Mouse (Mus musculus): Measurements from ENCODE around the gene Ncs1. TPM values are rescaled to one million over a fixed set of nuclear protein-coding genes. Genes with fewer than 3 reads are reported as not detected.

The Ncs1 gene
- polyA plus RNA-seq, 1 experiment from 2014 or later: 43.2 TPM

- 42% methylated on average over 10 of the region's 10 CpGs for WGBS
- H3K9ac ChIP-seq: no peak overlapping the region
- peaks cover 6% of the 10 kb centered on the region; the same call in 1 of the 2 replicates for H3K36me3 ChIP-seq
- no peak overlapping the region for H3K4me3 ChIP-seq (replicated peaks)
- no peak for ATAC-seq (replicated peaks; ENCODE audit: low FRiP score)
- no peaks in the 10 kb centered on the region for H3K27me3 ChIP-seq
- peaks cover 82% of the 10 kb centered on the region for H3K4me1 ChIP-seq
- no peak overlapping the region for H3K4me2 ChIP-seq
- H3K9me3 ChIP-seq (replicated peaks): no peaks in the 10 kb centered on the region
- H3K27ac ChIP-seq: peak overlapping the region; percentile 91
These were observed 18.2 kb downstream of the Ncs1 start for GRCm38 (mm10) chr2:31263746-31264378.

DNA sequence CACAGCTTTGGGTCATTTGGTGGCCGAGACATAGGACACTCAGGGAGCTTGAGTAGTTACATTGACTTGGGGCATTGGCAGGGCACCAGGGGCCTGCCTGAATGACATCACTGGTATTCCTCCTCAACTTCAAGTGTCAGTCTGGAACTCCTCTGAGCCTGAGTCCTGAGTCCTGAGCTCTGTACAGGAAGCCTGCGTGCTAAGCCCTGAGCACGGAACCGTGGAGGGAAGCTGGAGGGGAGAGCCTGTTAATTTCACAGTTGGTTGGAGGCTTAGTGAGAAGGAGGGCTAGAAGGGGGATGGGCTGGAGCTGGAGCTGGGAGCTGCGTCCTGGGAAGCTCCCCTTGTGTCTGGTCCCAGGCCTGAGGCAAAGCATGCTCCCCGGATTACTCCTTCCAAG, 21.8 kb downstream of the Ncs1 start:
- peaks cover 73% of the 10 kb centered on the region for H3K4me1 ChIP-seq
- H3K9me3 ChIP-seq (replicated peaks): no peaks in the 10 kb centered on the region
- no peak overlapping the region for H3K4me3 ChIP-seq (replicated peaks)
- H3K36me3 ChIP-seq: peaks cover 16% of the 10 kb centered on the region; the same call in 1 of the 2 replicates
- WGBS: 30% methylated on average over 6 of the region's 6 CpGs
- no peaks in the 10 kb centered on the region for H3K27me3 ChIP-seq
- peak overlapping the region; percentile 29 for H3K4me2 ChIP-seq
- H3K9ac ChIP-seq: no peak overlapping the region
- peak overlapping the region; percentile 91 for H3K27ac ChIP-seq
- ATAC-seq (replicated peaks; ENCODE audit: low FRiP score): peak; percentile 81

DNA sequence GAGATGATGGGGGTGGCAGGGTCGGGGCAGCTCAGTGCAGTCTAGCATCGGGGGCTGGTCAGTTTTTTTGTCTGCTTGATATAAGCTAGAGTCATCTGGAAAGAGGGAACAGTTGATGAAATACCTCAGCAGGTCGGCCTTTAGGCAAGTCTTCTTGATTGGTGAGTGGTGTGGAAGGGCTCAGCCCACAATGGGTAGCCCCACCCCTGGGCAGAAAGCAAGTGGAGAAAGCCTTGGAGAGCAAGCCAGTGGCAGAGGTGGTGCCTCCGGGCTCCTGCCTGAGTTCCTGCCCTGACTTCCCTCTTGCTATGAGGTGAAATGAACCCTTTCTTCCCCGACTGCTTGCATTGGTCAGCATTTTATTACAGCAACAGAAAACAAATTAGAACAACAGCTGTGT, 23.0 kb downstream of the Ncs1 start:
- Histone ChIP-seq H3K27me3 (no peaks in the 10 kb centered on the region), H3K27ac (peak overlapping the region; percentile 91)

DNA sequence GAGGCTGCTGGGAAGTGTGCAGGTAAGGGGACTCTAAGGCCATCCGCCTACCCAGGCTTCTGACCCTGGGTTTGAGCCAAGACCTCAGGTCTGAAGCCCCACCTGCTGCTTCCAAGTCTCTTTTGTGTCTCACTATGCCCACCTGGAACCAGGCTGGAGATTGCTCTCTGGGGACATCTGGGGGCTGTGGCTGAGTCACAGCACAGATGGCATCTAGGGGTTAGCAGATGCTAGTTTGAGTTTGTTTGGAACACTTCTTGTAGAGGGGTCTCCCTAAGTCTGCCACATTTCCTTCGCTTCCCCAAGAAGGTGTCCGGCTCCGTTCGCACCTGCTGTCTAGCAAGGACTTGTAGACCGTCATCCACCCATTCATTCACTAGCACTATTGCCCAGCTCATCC, 23.6 kb downstream of the Ncs1 start:
- H3K27ac ChIP-seq: peak overlapping the region; percentile 91
- peaks cover 16% of the 10 kb centered on the region; the same call in 1 of the 2 replicates for H3K36me3 ChIP-seq
- peaks cover 56% of the 10 kb centered on the region for H3K4me1 ChIP-seq
- 86% methylated on average over 6 of the region's 6 CpGs for WGBS
- H3K4me2 ChIP-seq: peak overlapping the region; percentile 29; the same call in 1 of the 2 replicates
- H3K9ac ChIP-seq: no peak overlapping the region
- H3K27me3 ChIP-seq: no peaks in the 10 kb centered on the region
- ATAC-seq (replicated peaks; ENCODE audit: low FRiP score): no peak
- no peaks in the 10 kb centered on the region for H3K9me3 ChIP-seq (replicated peaks)
- H3K4me3 ChIP-seq (replicated peaks): no peak overlapping the region

More for the DNA sequence above, 23.0 kb downstream of the Ncs1 start:
- Histone ChIP-seq H3K4me3 (replicated peaks) (no peak overlapping the region), H3K4me1 (peaks cover 62% of the 10 kb centered on the region), H3K9ac (no peak overlapping the region), H3K36me3 (peaks cover 16% of the 10 kb centered on the region; the same call in 1 of the 2 replicates), H3K9me3 (replicated peaks) (no peaks in the 10 kb centered on the region), H3K4me2 (peak overlapping the region; percentile 29)
- WGBS: 31% methylated on average over 5 of the region's 5 CpGs
- ATAC-seq (replicated peaks; ENCODE audit: low FRiP score): peak; percentile 50

DNA sequence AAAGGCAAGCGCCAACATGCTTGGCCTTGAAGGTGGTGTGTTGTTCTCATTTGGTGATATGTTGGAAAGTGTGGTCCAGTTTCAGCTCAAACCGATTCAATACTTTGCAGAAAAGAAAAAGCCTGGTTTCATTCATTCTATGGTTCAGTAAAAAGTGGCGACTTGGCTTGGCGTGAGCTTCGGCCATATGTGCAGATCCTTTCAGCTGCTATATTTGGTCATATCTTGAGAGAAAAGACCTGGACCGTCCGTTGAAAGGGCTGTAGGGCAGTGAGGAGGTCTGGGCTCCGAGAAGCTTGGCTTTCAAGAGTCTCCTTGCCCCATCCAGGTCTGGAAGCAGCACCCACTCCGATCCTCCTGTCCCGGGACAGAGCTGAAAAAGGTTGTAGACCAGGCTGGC, 24.2 kb downstream of the Ncs1 start:
- no peak for ATAC-seq (replicated peaks; ENCODE audit: low FRiP score)
- no peaks in the 10 kb centered on the region for H3K9me3 ChIP-seq (replicated peaks)
- H3K27ac ChIP-seq: peak overlapping the region; percentile 91; the same call in 1 of the 2 replicates
- no peak overlapping the region for H3K4me2 ChIP-seq
- no peaks in the 10 kb centered on the region for H3K27me3 ChIP-seq
- H3K9ac ChIP-seq: no peak overlapping the region
- peaks cover 16% of the 10 kb centered on the region; the same call in 1 of the 2 replicates for H3K36me3 ChIP-seq
- 96% methylated on average over 10 of the region's 10 CpGs for WGBS
- no peak overlapping the region for H3K4me3 ChIP-seq (replicated peaks)
- peaks cover 49% of the 10 kb centered on the region for H3K4me1 ChIP-seq

GRCm38 (mm10) chr2:31270470-31270869, 24.8 kb downstream of the Ncs1 start:
- Histone ChIP-seq H3K27me3 (no peaks in the 10 kb centered on the region), H3K27ac (no peak overlapping the region), H3K9me3 (replicated peaks) (no peaks in the 10 kb centered on the region), H3K9ac (no peak overlapping the region), H3K4me3 (replicated peaks) (no peak overlapping the region), H3K4me2 (no peak overlapping the region), H3K36me3 (peaks cover 21% of the 10 kb centered on the region), H3K4me1 (peaks cover 43% of the 10 kb centered on the region)
- WGBS: 91% methylated on average over 8 of the region's 8 CpGs
- no peak for ATAC-seq (replicated peaks; ENCODE audit: low FRiP score)

DNA sequence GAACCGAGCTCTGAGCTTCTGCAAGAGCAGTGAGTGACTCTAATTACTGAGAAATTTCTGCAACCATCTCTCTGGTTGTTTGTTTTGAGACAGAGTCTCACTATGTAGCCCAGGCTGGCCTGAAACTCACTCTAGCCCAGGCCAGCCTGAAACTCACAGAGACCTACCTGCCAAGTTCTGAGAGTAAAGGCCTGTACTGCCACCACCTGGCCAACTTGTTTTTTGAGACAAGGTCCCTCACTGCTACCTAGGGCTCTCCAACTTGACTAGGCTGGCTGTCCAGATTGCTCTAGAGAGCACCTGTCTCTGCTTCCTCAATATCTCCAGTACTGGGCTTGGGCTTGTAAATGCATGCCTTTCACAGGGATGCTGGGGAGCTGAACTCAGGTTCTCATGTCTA, 25.4 kb downstream of the Ncs1 start:
- H3K4me3 ChIP-seq (replicated peaks): no peak overlapping the region
- peaks cover 37% of the 10 kb centered on the region for H3K4me1 ChIP-seq
- no peak for ATAC-seq (replicated peaks; ENCODE audit: low FRiP score)
- no peaks in the 10 kb centered on the region for H3K27me3 ChIP-seq
- 100% methylated on average over 1 of the region's 1 CpGs for WGBS
- H3K9ac ChIP-seq: no peak overlapping the region
- H3K9me3 ChIP-seq (replicated peaks): no peaks in the 10 kb centered on the region
- peaks cover 27% of the 10 kb centered on the region for H3K36me3 ChIP-seq
- H3K4me2 ChIP-seq: no peak overlapping the region
- no peak overlapping the region for H3K27ac ChIP-seq

GRCm38 (mm10) chr2:31274993-31275392, 29.4 kb downstream of the Ncs1 start:
- Histone ChIP-seq H3K36me3 (peaks cover 36% of the 10 kb centered on the region), H3K9ac (no peak overlapping the region), H3K4me3 (replicated peaks) (no peak overlapping the region), H3K27me3 (no peaks in the 10 kb centered on the region), H3K9me3 (replicated peaks) (no peaks in the 10 kb centered on the region), H3K27ac (no peak overlapping the region), H3K4me2 (no peak overlapping the region), H3K4me1 (peaks cover under 1% of the 10 kb centered on the region; the same call in 1 of the 2 replicates)
- WGBS: 87% methylated on average over 6 of the region's 6 CpGs
- no peak for ATAC-seq (replicated peaks; ENCODE audit: low FRiP score)

GRCm38 (mm10) chr2:31277810-31278209, 32.2 kb downstream of the Ncs1 start:
- Histone ChIP-seq H3K9me3 (replicated peaks) (no peaks in the 10 kb centered on the region), H3K4me1 (no peaks in the 10 kb centered on the region), H3K36me3 (peaks cover 46% of the 10 kb centered on the region), H3K9ac (no peak overlapping the region), H3K27ac (no peak overlapping the region), H3K4me3 (replicated peaks) (no peak overlapping the region), H3K27me3 (no peaks in the 10 kb centered on the region), H3K4me2 (no peak overlapping the region)
- 69% methylated on average over 6 of the region's 6 CpGs for WGBS
- no peak for ATAC-seq (replicated peaks; ENCODE audit: low FRiP score)

- no peaks in the 10 kb centered on the region for H3K4me1 ChIP-seq
- 76% methylated on average over 5 of the region's 5 CpGs for WGBS
- no peak overlapping the region for H3K9ac ChIP-seq
- H3K4me3 ChIP-seq (replicated peaks): no peak overlapping the region
- H3K4me2 ChIP-seq: no peak overlapping the region
- no peak for ATAC-seq (replicated peaks; ENCODE audit: low FRiP score)
- H3K36me3 ChIP-seq: peaks cover 53% of the 10 kb centered on the region
- H3K27ac ChIP-seq: no peak overlapping the region
- no peaks in the 10 kb centered on the region for H3K9me3 ChIP-seq (replicated peaks)
- no peaks in the 10 kb centered on the region for H3K27me3 ChIP-seq
These were observed 32.9 kb downstream of the Ncs1 start for GRCm38 (mm10) chr2:31278483-31278882.

- no peaks in the 10 kb centered on the region for H3K27me3 ChIP-seq
- H3K36me3 ChIP-seq: peaks cover 69% of the 10 kb centered on the region
- H3K27ac ChIP-seq: no peak overlapping the region
- H3K4me1 ChIP-seq: no peaks in the 10 kb centered on the region
- no peak overlapping the region for H3K4me3 ChIP-seq (replicated peaks)
- no peak overlapping the region for H3K4me2 ChIP-seq
- no peak for ATAC-seq (replicated peaks; ENCODE audit: low FRiP score)
- WGBS: 88% methylated on average over 8 of the region's 8 CpGs
- no peak overlapping the region for H3K9ac ChIP-seq
- H3K9me3 ChIP-seq (replicated peaks): no peaks in the 10 kb centered on the region
These were observed 35.5 kb downstream of the Ncs1 start for GRCm38 (mm10) chr2:31281138-31281537.

DNA sequence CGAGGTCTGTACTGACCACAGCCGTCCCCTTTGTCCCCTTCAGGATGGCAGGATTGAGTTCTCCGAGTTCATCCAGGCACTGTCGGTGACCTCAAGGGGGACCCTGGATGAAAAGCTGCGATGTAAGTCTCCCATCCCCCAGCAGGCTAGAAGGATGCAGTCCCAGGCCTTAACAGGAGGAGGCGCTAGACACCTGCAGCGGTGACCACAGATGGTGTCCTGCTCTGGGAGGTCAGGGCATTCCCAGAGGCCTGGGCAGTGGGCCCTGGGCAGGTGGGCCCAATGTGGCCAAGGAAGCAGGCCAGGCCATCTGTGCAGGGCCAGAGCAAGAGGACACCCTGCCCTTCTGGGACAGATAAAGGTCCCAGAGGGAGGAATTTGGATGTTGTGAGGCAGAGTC, 36.6 kb downstream of the Ncs1 start:
- ATAC-seq (replicated peaks; ENCODE audit: low FRiP score): no peak
- peaks cover 71% of the 10 kb centered on the region for H3K36me3 ChIP-seq
- no peaks in the 10 kb centered on the region for H3K27me3 ChIP-seq
- H3K4me2 ChIP-seq: no peak overlapping the region
- no peak overlapping the region for H3K27ac ChIP-seq
- 55% methylated on average over 7 of the region's 7 CpGs for WGBS
- no peak overlapping the region for H3K9ac ChIP-seq
- no peak overlapping the region for H3K4me3 ChIP-seq (replicated peaks)
- no peaks in the 10 kb centered on the region for H3K4me1 ChIP-seq
- H3K9me3 ChIP-seq (replicated peaks): no peaks in the 10 kb centered on the region

- Histone ChIP-seq H3K36me3 (peaks cover 69% of the 10 kb centered on the region), H3K4me1 (no peaks in the 10 kb centered on the region)
- WGBS: 85% methylated on average over 12 of the region's 12 CpGs
These were observed 37.3 kb downstream of the Ncs1 start for GRCm38 (mm10) chr2:31282880-31283279.

More at GRCm38 (mm10) chr2:31282880-31283279, 37.3 kb downstream of the Ncs1 start:
- H3K27ac ChIP-seq: no peak overlapping the region
- H3K27me3 ChIP-seq: no peaks in the 10 kb centered on the region
- no peak overlapping the region for H3K9ac ChIP-seq
- no peaks in the 10 kb centered on the region for H3K9me3 ChIP-seq (replicated peaks)
- H3K4me3 ChIP-seq (replicated peaks): no peak overlapping the region
- no peak overlapping the region for H3K4me2 ChIP-seq
- no peak for ATAC-seq (replicated peaks; ENCODE audit: low FRiP score)

Measured in kidney, embryonic 15.5 days (tissue).